Mouse (Mus musculus) activated CD4-positive, CD25-positive, alpha-beta regulatory T cell, adult 9 weeks (primary cell): ENCODE results near the gene Eng. TPM values are rescaled to one million over a fixed set of nuclear protein-coding genes. Genes with fewer than 3 reads are reported as not detected.

Experiments used
- polyA plus RNA-seq: library from polyadenylated mRNA; unstranded; fragments of 100-300 nt; shearing (Covaris generic); gene quantifications from one replicate; pipeline ENCODE4 v1.2.1, GENCODE M21; 2017

Eng gene
- 0.23 TPM for polyA plus RNA-seq

GRCm38 (mm10) chr2:32646379-32647056, at the start of gene Eng:
TSS of gene Eng (plus strand) at chr2:32646595.

GRCm38 (mm10) chr2:32599409-32599808, 47.0 kb upstream of the Eng start, which contains the start of gene St6galnac6:
TSS of gene St6galnac6 (plus strand) at chr2:32599709.

GRCm38 (mm10) chr2:32621517-32621859, 24.9 kb upstream of the Eng start, which contains the start of gene Ak1:
TSS of gene Ak1 (plus strand) at chr2:32621758.

DNA sequence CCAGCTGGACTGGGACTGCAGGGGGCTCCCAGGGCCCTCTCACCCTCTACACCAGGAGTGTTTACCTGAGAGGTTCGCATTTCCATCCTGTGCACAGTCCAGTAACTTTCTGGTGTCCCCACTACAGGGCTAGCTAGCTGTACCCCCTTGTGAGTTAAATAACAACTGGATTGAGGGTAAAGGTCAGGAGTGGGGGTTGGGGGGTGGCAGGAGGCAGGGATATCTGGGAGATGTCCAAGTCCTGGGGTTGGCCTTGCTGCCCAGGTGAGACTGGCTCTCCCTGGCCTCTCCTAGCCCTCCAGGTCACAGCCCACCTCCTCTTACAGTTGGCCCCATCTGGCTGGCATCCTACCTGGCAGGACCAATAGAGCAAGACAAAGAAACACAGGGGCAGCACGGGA, 57.6 kb downstream of the Eng start, which contains the start of gene Fpgs:
Gene Fpgs (minus strand): TSS at position 125 of the 401 bp plus-strand sequence.

DNA sequence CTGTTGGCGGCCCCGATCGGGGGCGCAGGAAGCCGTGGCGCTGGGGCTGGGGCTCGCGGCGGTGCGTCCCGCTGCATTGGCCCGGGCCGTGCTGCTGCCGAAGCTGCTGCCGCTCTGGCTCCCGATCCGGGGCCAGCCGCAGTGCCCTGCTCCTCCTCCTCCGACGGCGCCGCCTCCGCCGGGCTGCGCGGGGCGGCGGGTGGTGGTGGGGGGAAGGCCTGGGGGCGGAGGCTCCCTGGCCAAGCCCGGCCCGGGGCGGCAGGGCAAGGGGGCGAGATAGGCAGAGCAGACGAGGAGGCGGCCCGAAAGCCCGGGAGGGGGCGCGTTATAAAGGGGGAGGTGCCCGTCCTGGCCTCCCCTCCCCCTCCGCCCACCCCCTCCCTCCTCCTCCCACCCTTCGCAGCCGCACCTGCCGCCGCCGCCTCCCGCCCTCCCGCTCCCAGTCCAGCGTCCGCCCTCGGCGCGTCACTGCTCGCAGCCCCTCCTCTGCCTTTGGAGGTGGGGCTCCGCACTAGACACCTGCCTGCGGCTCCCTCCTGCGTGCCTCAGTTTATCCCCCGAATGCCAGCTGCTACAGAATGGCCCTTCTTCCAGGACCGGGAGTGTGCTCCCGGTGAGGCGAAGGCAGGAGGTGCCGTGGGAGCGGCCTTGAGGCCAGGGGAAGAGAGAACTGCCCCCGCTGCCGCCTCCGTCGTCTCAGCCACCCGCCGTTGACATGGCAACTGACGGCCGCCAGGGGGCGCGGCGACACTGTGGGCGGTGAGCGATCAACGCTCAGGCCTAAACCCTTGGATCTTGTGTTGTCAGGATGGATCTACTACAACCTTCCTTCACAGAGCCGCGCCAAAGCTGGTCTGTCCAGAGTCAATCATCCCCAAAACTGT, 66.8 kb downstream of the Eng start, which contains the start of gene Cdk9:
Gene Cdk9 (minus strand): TSS at position 143 of the 884 bp plus-strand sequence.

DNA sequence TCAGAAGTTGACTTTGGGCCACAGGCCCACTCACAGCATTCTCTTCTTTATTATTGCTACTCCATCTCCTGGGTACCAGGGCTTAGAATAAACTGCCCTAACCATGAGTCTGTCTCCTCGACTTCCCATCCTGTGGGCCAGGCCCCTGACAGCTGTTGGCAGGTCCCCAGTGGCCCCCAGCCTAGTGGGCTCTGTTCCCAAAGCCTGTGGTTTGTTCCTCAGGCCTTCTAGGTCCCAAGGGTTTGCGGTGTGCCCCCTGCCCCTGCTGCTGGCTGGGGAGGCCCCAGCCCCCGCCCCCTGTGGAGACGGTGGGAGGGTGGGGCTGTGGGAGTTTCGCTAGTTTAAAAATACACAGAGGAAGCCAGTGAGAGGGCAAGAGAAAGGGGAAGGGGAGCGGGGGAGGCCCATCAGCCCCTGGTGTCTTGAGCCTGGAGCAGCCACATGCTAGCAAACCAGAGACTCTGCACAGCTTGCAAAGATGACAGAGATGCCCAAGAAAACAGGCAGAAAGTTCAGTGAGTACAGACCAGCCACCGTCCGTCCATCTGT, 74.4 kb downstream of the Eng start, which contains the start of gene Sh2d3c:
Gene Sh2d3c (plus strand): TSS at position 375 of the 549 bp plus-strand sequence.

Other genes starting within 250 kb of the Eng start
- gene Naif1, start 196.1 kb upstream of the Eng start, polyA plus RNA-seq: 8.3 TPM
- gene Slc25a25, start 195.2 kb upstream of the Eng start, polyA plus RNA-seq: 4.1 TPM
- gene Fam102a, start 111.3 kb upstream of the Eng start, polyA plus RNA-seq: 59.5 TPM
- gene Dpm2, start 75.7 kb upstream of the Eng start, polyA plus RNA-seq: 142 TPM
- not detected for gene Pip5kl1, start 71.8 kb upstream of the Eng start, polyA plus RNA-seq
- not detected for gene 9430097D07Rik, start 70.9 kb upstream of the Eng start, polyA plus RNA-seq
- gene St6galnac4, start 59.5 kb upstream of the Eng start, polyA plus RNA-seq: 47.0 TPM
- gene St6galnac6, start 46.9 kb upstream of the Eng start, polyA plus RNA-seq: 3.4 TPM
- gene Ak1, start 24.8 kb upstream of the Eng start, polyA plus RNA-seq: not detected
- gene Fpgs, start 57.5 kb downstream of the Eng start, polyA plus RNA-seq: 15.6 TPM
- 35.7 TPM for gene Cdk9, start 66.5 kb downstream of the Eng start, polyA plus RNA-seq
- gene Sh2d3c, start 74.5 kb downstream of the Eng start, polyA plus RNA-seq: 139 TPM
- gene 6330409D20Rik, start 94.4 kb downstream of the Eng start, polyA plus RNA-seq: 0.66 TPM
- 69.2 TPM for gene Tor2a, start 110.6 kb downstream of the Eng start, polyA plus RNA-seq
- 2.0 TPM for gene Ttc16, start 129.0 kb downstream of the Eng start, polyA plus RNA-seq
- 8.0 TPM for gene Ptrh1, start 129.2 kb downstream of the Eng start, polyA plus RNA-seq
- 0.68 TPM for gene Cfap157, start 137.8 kb downstream of the Eng start, polyA plus RNA-seq
- 2.9 TPM for gene Stxbp1, start 200.7 kb downstream of the Eng start, polyA plus RNA-seq
- 1.4 TPM for gene Fam129b, start 229.5 kb downstream of the Eng start, polyA plus RNA-seq